In the genomic region with DNA sequence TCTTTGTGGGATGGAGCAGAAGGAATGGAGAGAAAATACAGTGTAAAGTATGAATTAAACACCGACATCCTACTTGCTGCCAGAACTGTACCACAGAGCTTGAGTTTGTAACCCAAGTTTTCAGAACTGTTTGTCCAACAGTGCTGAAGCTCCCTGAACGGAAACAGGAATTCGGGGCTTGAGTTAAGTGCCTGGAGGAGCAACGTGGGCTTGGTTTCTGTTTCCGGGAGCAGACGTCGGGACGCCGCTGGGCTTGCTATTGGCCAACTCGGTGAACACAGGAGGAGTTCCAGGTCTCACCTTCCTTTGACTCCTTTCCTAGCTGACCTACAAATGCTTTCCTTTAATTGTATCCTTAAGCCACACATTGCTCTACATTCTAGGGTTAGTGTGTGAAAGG, we compare ENCODE assay signal across 23 mouse cellular contexts. TPM values are rescaled to one million over a fixed set of nuclear protein-coding genes. Genes with fewer than 3 reads are reported as not detected.
A peak's percentile ranks its signal among the peaks of the same experiment; 100 is the strongest.
DNase-seq lines count a peak whose midpoint lies in the region; ATAC-seq and TF ChIP-seq lines count a peak whose summit lies in the region.
"Had no signal": no experiment of that assay in that cellular context is flagged by ENCODE, and none has a peak within 500 bp of the region (broad histone marks: within the 10 kb centered on the region; RNA-seq: fewer than 3 reads in every experiment).

No protein-coding gene starts in this region.

- no peak for ATAC-seq in erythroblast, adult 5-6 weeks (replicated peaks; ENCODE audit: low FRiP score, poor library complexity, severe bottlenecking)
- ATAC-seq in midbrain, embryonic 11.5 days (ENCODE audit: low FRiP score) = no peak
- no peak for ATAC-seq in midbrain, embryonic 15.5 days (replicated peaks)
- ATAC-seq: CD4-positive, CD25-positive, alpha-beta regulatory T cell, adult 4 months; forebrain, embryonic 14.5 days; forebrain, embryonic 16.5 days; Patski had no signal

- in situ Hi-C loops in CH12.LX (cut with MboI; ENCODE audit: low pct_ligation_motif_present, low pct_unique_long_range_greater_than_20kb, low sequenced_read_pairs) = no loop called here

- H3K9me3 ChIP-seq in erythroblast, embryonic 14.5 days (ENCODE audit: control insufficient read depth, low read length) = no peaks in the 10 kb centered on the region
- H3K9me3 ChIP-seq in midbrain, embryonic 11.5 days (ENCODE audit: control insufficient read depth, low read length) = no peaks in the 10 kb centered on the region
- no peaks in the 10 kb centered on the region for H3K9me3 ChIP-seq in midbrain, embryonic 15.5 days
- no peaks in the 10 kb centered on the region for H3K9me3 ChIP-seq in CH12.LX (replicated peaks; ENCODE audit: low read length)
- H3K9me3 ChIP-seq: embryonic facial prominence, embryonic 10.5 days; embryonic facial prominence, embryonic 12.5 days; forebrain, embryonic 12.5 days had no signal

- dilution Hi-C loops in CH12.LX (cut with MboI; ENCODE audit: extremely low pct_ligation_motif_present, extremely low pct_unique_long_range_greater_than_20kb, low sequenced_read_pairs) = no loop called here

- no peaks in the 10 kb centered on the region for H3K79me2 ChIP-seq in CH12.LX (replicated peaks; ENCODE audit: control insufficient read depth, extremely low read depth, insufficient read depth, poor library complexity, severe bottlenecking)

- no peaks in the 10 kb centered on the region for H3K27me3 ChIP-seq in erythroblast, embryonic 14.5 days (ENCODE audit: control insufficient read depth)
- no peaks in the 10 kb centered on the region for H3K27me3 ChIP-seq in midbrain, embryonic 11.5 days (ENCODE audit: control insufficient read depth, insufficient read depth, low read length)
- H3K27me3 ChIP-seq in midbrain, embryonic 15.5 days (replicated peaks) = no peaks in the 10 kb centered on the region
- no peaks in the 10 kb centered on the region for H3K27me3 ChIP-seq in CH12.LX (replicated peaks)
- H3K27me3 ChIP-seq: embryonic facial prominence, embryonic 12.5 days; forebrain, embryonic 12.5 days; Patski had no signal

- no peak overlapping the region for H3K9ac ChIP-seq in midbrain, embryonic 11.5 days (ENCODE audit: low read length)
- H3K9ac ChIP-seq in midbrain, embryonic 15.5 days = no peak overlapping the region
- peak overlapping the region; percentile 40 for H3K9ac ChIP-seq in CH12.LX (ENCODE audit: insufficient read depth, low read depth)
- H3K9ac ChIP-seq: embryonic facial prominence, embryonic 12.5 days; forebrain, embryonic 12.5 days had no signal

- H3K4me3 ChIP-seq in erythroblast, embryonic 14.5 days (replicated peaks) = peak overlapping the region; percentile 2
- H3K4me3 ChIP-seq in midbrain, embryonic 11.5 days (ENCODE audit: low read depth, low read length) = no peak overlapping the region
- H3K4me3 ChIP-seq in midbrain, embryonic 15.5 days = no peak overlapping the region
- peak overlapping the region in 1 of 3 experiments; percentile 43 for H3K4me3 ChIP-seq in CH12.LX (replicated peaks in 1 of 3; ENCODE audit: low read depth in 2 of 3, low read length in 2 of 3, poor library complexity in 1 of 3)
- H3K4me3 ChIP-seq: embryonic facial prominence, embryonic 10.5 days; embryonic facial prominence, embryonic 12.5 days; forebrain, embryonic 12.5 days had no signal

- no peak for TF ChIP-seq RAD21 in CH12.LX (IDR thresholded peaks at IDR 0.05; ENCODE audit: low read depth, low read length)

- H3K4me1 ChIP-seq in erythroblast, embryonic 14.5 days (ENCODE audit: control insufficient read depth) = no peaks in the 10 kb centered on the region
- no peaks in the 10 kb centered on the region for H3K4me1 ChIP-seq in midbrain, embryonic 11.5 days (ENCODE audit: control insufficient read depth, insufficient read depth, low read length)
- no peaks in the 10 kb centered on the region for H3K4me1 ChIP-seq in midbrain, embryonic 15.5 days
- H3K4me1 ChIP-seq in CH12.LX (ENCODE audit: control insufficient read depth in 1 of 2, insufficient read depth in 2 of 2) = peaks cover 3 to 8% of the 10 kb centered on the region in 2 experiments; a peak in 2 of 4 replicates
- H3K4me1 ChIP-seq: embryonic facial prominence, embryonic 10.5 days; embryonic facial prominence, embryonic 12.5 days; forebrain, embryonic 12.5 days had no signal

- no peaks in the 10 kb centered on the region for H3K36me3 ChIP-seq in erythroblast, embryonic 14.5 days (ENCODE audit: control insufficient read depth)
- no peaks in the 10 kb centered on the region for H3K36me3 ChIP-seq in midbrain, embryonic 11.5 days (ENCODE audit: control insufficient read depth, insufficient read depth, low read length)
- no peaks in the 10 kb centered on the region for H3K36me3 ChIP-seq in midbrain, embryonic 15.5 days (replicated peaks)
- no peaks in the 10 kb centered on the region for H3K36me3 ChIP-seq in CH12.LX (replicated peaks in 1 of 2; ENCODE audit: control insufficient read depth in 1 of 2, insufficient read depth in 1 of 2, low read length in 1 of 2)
- H3K36me3 ChIP-seq: embryonic facial prominence, embryonic 10.5 days; embryonic facial prominence, embryonic 12.5 days; forebrain, embryonic 12.5 days had no signal

- TF ChIP-seq POLR2A in CH12.LX (IDR thresholded peaks at IDR 0.05; ENCODE audit: low read depth, low read length) = no peak

- TF ChIP-seq CTCF in CH12.LX (conservative IDR thresholded peaks at IDR 0.05 in 1 of 2, IDR thresholded peaks at IDR 0.05 in 1 of 2; ENCODE audit: low read depth in 2 of 2, low read length in 2 of 2) = no peak

- H3K27ac ChIP-seq in midbrain, embryonic 11.5 days (ENCODE audit: low read depth, low read length) = no peak overlapping the region
- H3K27ac ChIP-seq in midbrain, embryonic 15.5 days = no peak overlapping the region
- H3K27ac ChIP-seq in CH12.LX (ENCODE audit: insufficient read depth, low read depth) = no peak overlapping the region
- H3K27ac ChIP-seq: embryonic facial prominence, embryonic 10.5 days; embryonic facial prominence, embryonic 12.5 days; forebrain, embryonic 12.5 days had no signal

- no peak for TF ChIP-seq EP300 in CH12.LX (IDR thresholded peaks at IDR 0.05; ENCODE audit: low read length)

- H3K4me2 ChIP-seq in midbrain, embryonic 11.5 days = no peak overlapping the region
- H3K4me2 ChIP-seq in midbrain, embryonic 15.5 days = no peak overlapping the region
- H3K4me2 ChIP-seq in CH12.LX (ENCODE audit: insufficient read depth, low read depth, poor library complexity, severe bottlenecking) = peak overlapping the region; percentile 48
- H3K4me2 ChIP-seq: embryonic facial prominence, embryonic 12.5 days; forebrain, embryonic 12.5 days had no signal

- WGBS in midbrain, embryonic 11.5 days = 84% methylated on average over 10 of the region's 10 CpGs
- WGBS in midbrain, embryonic 15.5 days = 91% methylated on average over 10 of the region's 10 CpGs

- DNase-seq in midbrain, embryonic 11.5 days (ENCODE audit: low spot score, missing footprints) = peak; percentile 26
- no peak for DNase-seq in CH12.LX (ENCODE audit: extremely low read depth)
- peak; percentile 30 for DNase-seq in R1 (ENCODE audit: low read depth, low spot score)
- DNase-seq in urinary bladder, postnatal 14 days (ENCODE audit: low spot score) = no peak
- DNase-seq: adrenal gland, adult 2 months; adrenal gland, postnatal 10 days; adrenal gland, postnatal 25 days; B cell, adult 2 months; cerebellum, adult 11-12 months; cerebellum, adult 2 months; cerebellum, adult 9-10 months; cerebellum, postnatal 10 days; cerebellum, postnatal 25 days had no signal

TF ChIP-seq in CH12.LX, 34 proteins besides CTCF, POLR2A, EP300 and RAD21:
- TF ChIP-seq ELF1 (IDR thresholded peaks at IDR 0.05; ENCODE audit: low read depth, low read length) (0 out of 2 replicates have a peak, but pooled peaks have one; percentile 44), USF1 (IDR thresholded peaks at IDR 0.05; ENCODE audit: low read depth, low read length) (no peak), MAX (IDR thresholded peaks at IDR 0.05; ENCODE audit: low read length) (0 out of 2 replicates have a peak, but pooled peaks have one; percentile 38), MYC (IDR thresholded peaks at IDR 0.05; ENCODE audit: low read depth, low read length) (0 out of 2 replicates have a peak, but pooled peaks have one; percentile 18), TCF12 (IDR thresholded peaks at IDR 0.05; ENCODE audit: low read depth, low read length) (0 out of 2 replicates have a peak, but pooled peaks have one; percentile 18), NRF1 (IDR thresholded peaks at IDR 0.05; ENCODE audit: low read depth, low read length) (no peak), TBP (conservative IDR thresholded peaks at IDR 0.05; ENCODE audit: low read depth, low read length) (0 out of 2 replicates have a peak, but pooled peaks have one; percentile 23)

RNA-seq across cellular contexts. Expression of a gene that starts 22.2 kb away (rescaled TPM):
- polyA plus RNA-seq in erythroblast, embryonic 14.5 days (2012) = 26.8 and 37.8 TPM in 2 replicates
- total RNA-seq in erythroblast, adult 5-6 weeks (2015; ENCODE audit: low replicate concordance) = 41.1 and 50.2 TPM in 2 replicates
- total RNA-seq in erythroblast, adult 5-6 weeks (2017; ENCODE audit: low replicate concordance) = 51.5 and 63.1 TPM in 2 replicates
- polyA plus RNA-seq in midbrain, embryonic 11.5 days (2014; fragmentation: Nextera tagmentation; extraction: Ambion mirVana) = 287 and 293 TPM in 2 replicates
- 268 and 294 TPM in 2 replicates for polyA plus RNA-seq in midbrain, embryonic 15.5 days (2015; fragmentation: Nextera tagmentation; extraction: Ambion mirVana)
- total RNA-seq in CH12.LX (2012; rRNA removed) (22.1 and 26.8 TPM in 2 replicates), CH12.LX (2014; rRNA removed) (66.4 and 81.8 TPM in 2 replicates)
- 44.7 TPM in 2 replicates for polyA plus RNA-seq in CH12.LX (2012; ENCODE audit: insufficient read length, low read depth)

Comparison
In these comparisons a context has a peak if more than half of its experiments do, and no peak if none do; other contexts are left out.
1. DNase-seq: peak in midbrain, embryonic 11.5 days (single experiment) and R1 (single experiment); none in CH12.LX (single experiment) and urinary bladder, postnatal 14 days (single experiment).